22 mouse cellular contexts compared by ENCODE assay signal in genomic region chr17:33678771-33679170, GRCm38 (mm10). TPM values are rescaled to one million over a fixed set of nuclear protein-coding genes. Genes with fewer than 3 reads are reported as not detected.
DNase-seq lines count a peak whose midpoint lies in the region; ATAC-seq lines count a peak whose summit lies in the region.
"Had no signal": no experiment of that assay in that cellular context is flagged by ENCODE, and none has a peak within 500 bp of the region (broad histone marks: within the 10 kb centered on the region; RNA-seq: fewer than 3 reads in every experiment).

No protein-coding gene starts in this region.

- DNase-seq in 3T3-L1 (ENCODE audit: low read depth, low spot score), result peak; percentile 33
- DNase-seq in CD4-positive helper T cell, adult 2 months (ENCODE audit: low read depth, low spot score), result peak; percentile 21
- peak; percentile 13 for DNase-seq in NIH3T3 (ENCODE audit: low read depth)
- no peak for DNase-seq in layer of hippocampus, adult 9-10 months (ENCODE audit: low spot score)
- DNase-seq in T-cell, adult 2 months (ENCODE audit: low spot score), result no peak
- DNase-seq: adrenal gland, adult 2 months; adrenal gland, postnatal 25 days; B cell, adult 2 months; cerebellum, adult 11 months; cerebellum, adult 8-10 months; cerebellum, postnatal 14 days; embryo, embryonic 11 days; gastrocnemius, postnatal 36 days; heart, adult 18-20 months; heart, postnatal 14 days had no signal

- ATAC-seq in inflammation-experienced regulatory T-cells, adult 6 months, result peak; percentile 72
- ATAC-seq in megakaryocyte, adult 5-6 weeks (ENCODE audit: poor library complexity, severe bottlenecking), result no peak
- ATAC-seq: activated CD4-positive, CD25-positive, alpha-beta regulatory T cell, adult 4 months; forebrain, embryonic 15.5 days; hindbrain, postnatal 0 days; intestine, embryonic 16.5 days had no signal

RNA-seq across cellular contexts. Expression of gene Hnrnpm, which starts 7.9 kb away (rescaled TPM):
- 100 to 1,000 TPM; 269 to 417 (median 346) TPM for polyA plus RNA-seq in inflammation-experienced regulatory T-cells, adult 6 months (2017; shearing (Covaris generic))
- total RNA-seq in megakaryocyte, adult 5-6 weeks (2015), result 362 and 391 TPM in 2 replicates
- total RNA-seq in megakaryocyte, adult 5-6 weeks (2017), result 264 and 265 TPM in 2 replicates

RNA-seq across cellular contexts. Expression of gene March2, which starts 39.7 kb away (rescaled TPM):
- polyA plus RNA-seq in inflammation-experienced regulatory T-cells, adult 6 months (2017; shearing (Covaris generic)), result 10 to 100 TPM; 22.4 to 38.0 (median 23.1) TPM
- 51.4 and 64.2 TPM in 2 replicates for total RNA-seq in megakaryocyte, adult 5-6 weeks (2015)
- total RNA-seq in megakaryocyte, adult 5-6 weeks (2017), result 42.7 and 46.6 TPM in 2 replicates

RNA-seq across cellular contexts. Expression of gene Pram1, which starts 40.9 kb away (rescaled TPM):
- polyA plus RNA-seq in inflammation-experienced regulatory T-cells, adult 6 months (2017; shearing (Covaris generic)), result under 1 TPM; 0.57 to 0.93 (median 0.91) TPM
- 111 and 127 TPM in 2 replicates for total RNA-seq in megakaryocyte, adult 5-6 weeks (2015)
- total RNA-seq in megakaryocyte, adult 5-6 weeks (2017), result 29.6 and 34.3 TPM in 2 replicates
- total RNA-seq: gastrocnemius, postnatal 36 days; hindbrain, postnatal 0 days had no signal
- polyA plus RNA-seq: adrenal gland, adult 2 months; G1E had no signal

RNA-seq across cellular contexts. Expression of gene Zfp414, which starts 49.9 kb away (rescaled TPM):
- 10 to 100 TPM; 49.2 to 71.1 (median 57.9) TPM for polyA plus RNA-seq in inflammation-experienced regulatory T-cells, adult 6 months (2017; shearing (Covaris generic))
- 63.1 and 65.6 TPM in 2 replicates for total RNA-seq in megakaryocyte, adult 5-6 weeks (2015)
- total RNA-seq in megakaryocyte, adult 5-6 weeks (2017), result 29.2 and 29.4 TPM in 2 replicates

Comparison
In these comparisons a context has a peak if more than half of its experiments do, and no peak if none do; other contexts are left out.
1. DNase-seq: peak in 3T3-L1 (single experiment), CD4-positive helper T cell, adult 2 months (single experiment) and NIH3T3 (single experiment); none in layer of hippocampus, adult 9-10 months (single experiment) and T-cell, adult 2 months (single experiment).